Mouse (Mus musculus) CD8-positive naive resting alpha-beta T cell, adult 2 months (primary cell): ENCODE data around the gene Hdac1.

Experiments
- DNase-seq, 2 experiments: peaks; one replicate each; pipeline ENCODE4 v3.0.0; 2022; ENCODE audit warnings: low read depth in 2 of 2, low spot score in 2 of 2

The Hdac1 gene

DNA sequence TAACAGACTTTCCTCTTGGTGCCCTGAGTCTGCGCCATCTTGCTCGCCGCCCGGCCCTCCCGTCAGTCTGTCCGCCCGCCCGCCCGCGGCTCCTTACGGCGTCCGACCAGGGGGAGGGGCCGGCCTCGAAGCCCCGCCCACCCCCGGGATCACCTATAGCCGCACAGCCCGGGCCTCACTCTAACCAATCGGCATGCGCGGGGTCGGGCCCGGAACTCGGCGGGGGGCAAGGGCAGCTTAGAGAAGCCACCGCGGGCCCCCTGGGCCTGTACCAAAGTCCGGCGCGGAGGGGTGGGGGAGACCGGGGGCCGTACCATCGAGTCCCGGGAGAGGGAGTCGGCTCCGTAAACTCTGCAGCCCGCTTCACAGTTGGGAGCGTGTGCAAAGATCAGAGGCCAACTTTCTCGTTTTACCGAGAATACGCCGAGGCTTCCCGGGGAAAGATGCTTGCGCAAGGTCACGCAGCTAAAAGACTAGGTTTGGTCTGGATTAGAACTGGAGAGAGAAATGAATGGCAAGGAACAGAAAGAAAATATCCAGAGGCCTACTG is at the start of gene Hdac1:
Gene Hdac1 (minus strand): TSS at position 122 of the 550 bp plus-strand sequence.
- peak; percentile 88 to 89 for DNase-seq

DNA sequence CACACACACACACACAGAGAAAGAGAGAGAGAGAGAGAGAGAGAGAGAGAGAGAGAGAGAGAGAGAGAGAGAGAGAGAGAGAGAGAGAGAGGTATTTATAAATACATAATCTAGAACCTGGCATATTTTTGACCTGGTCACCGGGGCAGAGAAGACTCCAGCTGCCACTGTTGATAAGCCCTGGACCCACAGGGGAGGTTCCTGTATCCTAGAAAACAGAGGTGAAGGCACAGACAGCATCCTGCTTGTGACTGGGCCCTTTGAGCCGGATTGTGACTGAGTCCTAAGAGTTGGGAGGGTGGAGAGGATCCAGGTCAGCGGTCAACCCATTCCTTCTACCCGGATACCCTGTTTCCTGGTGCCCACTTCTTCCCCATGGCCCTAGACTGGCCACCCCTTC is 46.4 kb upstream of the Hdac1 start:
- no peak for DNase-seq

DNA sequence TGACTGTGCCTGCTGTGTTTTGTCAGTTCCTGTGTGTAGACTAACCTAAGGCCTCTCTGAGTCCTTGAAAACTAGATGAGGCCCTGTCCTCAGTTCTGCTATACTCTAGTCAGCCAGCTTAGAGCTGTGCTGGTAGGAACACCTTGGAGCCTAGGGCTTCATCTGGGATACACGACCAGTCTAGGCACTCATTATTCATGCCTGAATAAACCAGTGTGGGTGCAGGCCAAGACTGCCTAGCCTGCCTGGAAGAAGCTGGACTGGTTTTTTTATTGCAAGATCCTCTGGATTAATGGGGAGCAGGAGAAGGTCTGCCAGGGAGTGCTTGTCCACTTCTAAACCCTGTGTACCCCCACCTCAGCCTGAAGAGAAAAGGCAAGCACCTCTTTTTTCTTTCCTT is 44.4 kb upstream of the Hdac1 start:
- no peak for DNase-seq

DNA sequence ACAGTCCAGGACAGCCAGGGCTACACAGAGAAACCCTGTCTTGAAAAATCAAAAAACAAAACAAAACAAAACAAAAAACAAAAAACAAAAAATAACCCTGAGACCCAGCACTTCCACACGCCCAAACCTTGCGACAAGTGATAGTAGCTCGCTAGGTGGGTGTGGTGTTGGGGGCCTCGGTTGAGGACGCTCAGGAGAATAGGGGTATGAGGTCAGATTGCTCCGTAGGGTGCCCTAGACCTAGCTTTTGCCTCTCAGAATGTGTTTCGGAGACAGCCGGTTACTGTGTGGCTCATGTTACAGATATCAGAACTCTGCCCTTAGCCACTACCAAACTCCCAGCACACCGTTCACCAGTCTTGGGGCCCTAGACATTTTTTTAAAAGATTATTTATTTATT is 43.3 kb upstream of the Hdac1 start:
- no peak for DNase-seq

DNA sequence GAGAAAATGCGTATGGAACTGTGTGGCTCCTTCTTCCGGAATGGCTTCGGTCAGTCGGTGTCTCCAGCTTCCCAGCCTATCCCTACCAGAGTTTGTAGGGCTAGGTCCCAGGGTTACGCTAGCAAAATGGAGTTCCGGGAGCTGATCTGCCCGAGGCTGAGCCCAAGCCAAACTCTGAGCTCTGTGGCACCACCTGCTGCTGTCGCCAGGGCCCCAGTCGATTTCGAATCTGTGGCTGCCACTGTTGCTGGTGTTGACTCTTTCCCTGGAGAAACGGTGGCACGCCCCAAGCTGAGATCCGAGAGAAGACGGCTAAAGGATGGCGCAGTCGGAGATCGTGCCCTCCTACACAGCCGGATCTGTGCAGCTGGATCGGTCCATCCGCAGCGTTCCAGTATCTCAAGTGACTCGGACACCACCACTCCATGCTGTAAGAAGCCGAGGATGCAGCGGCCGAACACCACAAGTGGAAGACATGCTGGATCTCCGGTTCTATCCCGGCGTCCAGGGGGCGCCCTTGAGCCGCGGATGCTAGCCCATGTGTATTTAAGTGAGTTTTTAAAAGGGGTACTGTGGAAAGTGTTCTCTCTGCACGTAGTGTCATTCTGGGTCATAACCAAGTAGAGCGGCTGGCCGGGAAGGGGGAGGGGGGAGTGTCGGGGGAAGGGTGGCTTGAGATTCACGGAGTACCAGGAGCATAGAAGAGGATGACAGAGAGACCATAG is 42.5 kb upstream of the Hdac1 start:
- DNase-seq: peak; percentile 83 to 89

GRCm38 (mm10) chr4:129584370-129584769 is 41.9 kb upstream of the Hdac1 start:
- no peak for DNase-seq

DNA sequence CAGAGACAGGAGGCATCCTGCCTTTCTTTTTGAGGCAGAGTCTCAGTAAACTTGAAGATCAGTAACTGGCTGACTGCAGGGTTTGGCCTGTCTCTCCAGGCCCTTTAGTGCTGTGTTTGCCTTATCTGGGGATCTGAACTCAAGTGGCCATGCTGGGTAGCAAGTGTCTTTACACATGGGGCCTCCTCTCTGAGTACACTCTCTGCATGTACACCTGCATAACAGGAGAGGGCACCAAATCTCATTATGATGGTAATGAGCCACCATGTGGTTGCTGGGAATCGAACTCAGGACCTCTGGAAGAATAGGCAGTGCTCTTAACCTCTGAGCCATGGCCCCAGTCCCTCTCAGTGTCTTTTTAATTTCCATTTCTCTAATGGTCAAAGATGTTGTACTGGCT is 39.7 kb upstream of the Hdac1 start:
- no peak for DNase-seq

- no peak for DNase-seq
These were observed 37.8 kb upstream of the Hdac1 start for GRCm38 (mm10) chr4:129580347-129580746.

GRCm38 (mm10) chr4:129578466-129578865 is 36.0 kb upstream of the Hdac1 start, which contains the start of gene Fam167b:
Gene Fam167b (minus strand): TSS chr4:129578549.
- DNase-seq: no peak

DNA sequence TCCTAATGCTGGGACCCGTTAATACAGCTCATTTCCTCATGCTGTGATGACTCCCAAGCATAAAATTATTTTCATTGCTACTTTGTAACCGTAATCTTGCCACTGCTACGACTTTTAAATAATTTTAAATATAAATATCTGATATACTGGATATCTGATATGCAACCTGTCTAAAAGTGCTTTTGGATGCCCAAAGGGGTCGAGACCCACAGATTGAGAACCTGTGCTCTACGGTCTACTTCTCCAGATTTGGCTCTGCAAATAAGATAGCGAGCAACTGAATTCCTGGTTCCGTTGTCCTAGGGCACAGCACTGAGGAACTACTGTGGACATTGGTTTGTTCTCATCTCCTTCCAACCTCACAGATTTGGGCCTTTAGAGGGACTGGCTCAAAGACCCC is 35.2 kb upstream of the Hdac1 start:
- DNase-seq: no peak

- peak; percentile 49 to 61 for DNase-seq
These were observed 34.5 kb upstream of the Hdac1 start for GRCm38 (mm10) chr4:129576863-129577491.

GRCm38 (mm10) chr4:129575171-129575844 is 32.8 kb upstream of the Hdac1 start:
- peak; percentile 82 to 91 for DNase-seq

DNA sequence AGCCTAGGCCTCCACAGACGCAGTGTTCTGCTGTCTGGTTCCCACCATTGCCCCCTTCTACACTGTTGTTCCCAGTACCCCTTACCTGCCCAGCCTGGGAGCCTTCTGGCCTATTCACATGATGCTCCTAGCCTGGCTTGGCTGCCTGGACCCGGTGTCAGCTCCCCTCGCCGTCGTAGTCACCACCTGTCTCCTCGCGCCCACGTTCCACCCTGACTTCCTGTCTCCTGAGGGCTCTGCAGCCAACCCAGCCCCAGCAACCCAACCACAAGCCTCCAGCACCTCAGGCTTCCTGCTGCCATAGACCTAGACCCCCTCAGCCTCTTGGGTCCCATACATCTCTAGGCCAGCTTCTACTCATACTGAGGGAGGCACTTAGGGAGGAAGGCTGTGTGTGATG is 30.9 kb upstream of the Hdac1 start, which contains the start of gene Lck:
Gene Lck (minus strand): TSS at position 212 of the 400 bp plus-strand sequence.
- peak; percentile 69 to 71 for DNase-seq

GRCm38 (mm10) chr4:129573093-129573370 is 30.5 kb upstream of the Hdac1 start:
- DNase-seq: no peak

DNA sequence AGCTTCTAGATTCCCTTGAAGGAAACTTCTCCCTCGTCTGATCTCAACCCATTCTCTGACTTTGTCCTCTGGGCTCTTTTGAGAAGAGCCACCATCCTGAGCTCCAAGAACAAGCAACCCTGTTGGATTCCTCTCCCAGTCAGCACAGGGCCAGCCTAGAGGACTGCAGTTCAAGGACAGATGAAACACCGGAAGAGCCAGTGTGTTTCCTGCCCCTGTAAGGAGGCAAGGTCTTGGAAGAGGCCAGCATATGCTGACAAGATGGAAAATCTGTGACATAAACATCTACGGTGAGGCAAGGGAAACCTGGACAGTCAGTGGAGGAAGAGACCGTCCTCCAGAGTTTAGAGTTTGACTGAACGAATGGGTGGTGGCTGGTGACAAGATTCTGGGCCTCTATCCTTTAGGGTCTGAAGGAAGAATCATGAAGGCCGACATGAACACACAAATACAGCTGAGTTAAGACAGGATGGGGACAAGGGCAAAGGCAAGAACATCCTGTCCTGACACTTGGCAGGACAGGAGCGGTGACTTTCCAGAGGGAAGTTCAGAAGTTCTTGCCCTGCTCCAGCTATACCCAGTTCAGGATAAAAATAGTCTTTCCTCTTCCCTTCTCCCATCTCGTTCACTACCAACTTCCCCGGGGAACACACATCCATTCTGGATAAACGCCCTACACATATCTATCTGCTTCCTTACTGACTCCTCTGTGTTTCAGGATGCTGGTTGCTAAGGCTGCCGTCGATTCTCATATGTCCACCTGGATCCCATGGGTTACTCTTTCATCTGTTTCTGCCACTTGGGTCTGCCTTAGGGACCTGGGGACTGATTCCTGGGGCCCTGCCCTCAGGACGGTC is 30.0 kb upstream of the Hdac1 start:
- no peak for DNase-seq

- DNase-seq: no peak
These were observed 29.1 kb upstream of the Hdac1 start for GRCm38 (mm10) chr4:129571551-129572084.

GRCm38 (mm10) chr4:129570028-129570427 is 27.5 kb upstream of the Hdac1 start:
- peak; percentile 42 to 52 for DNase-seq

DNA sequence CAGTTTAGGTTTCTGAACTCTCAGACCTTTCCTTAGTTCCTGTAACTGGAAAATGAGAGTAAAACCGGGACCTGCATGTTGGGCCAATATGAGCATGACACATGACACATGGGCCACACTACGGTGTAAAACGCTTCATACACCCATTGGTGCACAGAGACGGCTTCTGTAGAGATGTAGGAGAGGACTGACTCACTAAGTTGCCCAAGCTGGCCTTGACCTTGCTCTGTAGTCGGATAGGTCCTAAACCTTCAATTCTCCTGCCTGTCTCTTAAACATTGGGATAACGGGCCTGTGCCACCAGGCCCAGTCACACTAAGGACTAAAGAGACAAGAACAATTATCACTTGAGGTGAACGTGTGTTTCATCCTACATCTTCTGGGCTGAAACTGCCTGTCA is 25.9 kb upstream of the Hdac1 start:
- DNase-seq: no peak

GRCm38 (mm10) chr4:129565139-129565538 is 22.6 kb upstream of the Hdac1 start:
- no peak for DNase-seq

GRCm38 (mm10) chr4:129563718-129564117 is 21.2 kb upstream of the Hdac1 start:
- DNase-seq: no peak

- DNase-seq: no peak
These were observed 18.7 kb upstream of the Hdac1 start for GRCm38 (mm10) chr4:129561184-129561583.
